Mouse (Mus musculus): Measurements from ENCODE around the gene Ccdc187. TPM values are rescaled to one million over a fixed set of nuclear protein-coding genes. Genes with fewer than 3 reads are reported as not detected.

Ccdc187 gene
- total RNA-seq, 2 experiments from 2014 or later, result 0.60 to 1.2 TPM

DNA sequence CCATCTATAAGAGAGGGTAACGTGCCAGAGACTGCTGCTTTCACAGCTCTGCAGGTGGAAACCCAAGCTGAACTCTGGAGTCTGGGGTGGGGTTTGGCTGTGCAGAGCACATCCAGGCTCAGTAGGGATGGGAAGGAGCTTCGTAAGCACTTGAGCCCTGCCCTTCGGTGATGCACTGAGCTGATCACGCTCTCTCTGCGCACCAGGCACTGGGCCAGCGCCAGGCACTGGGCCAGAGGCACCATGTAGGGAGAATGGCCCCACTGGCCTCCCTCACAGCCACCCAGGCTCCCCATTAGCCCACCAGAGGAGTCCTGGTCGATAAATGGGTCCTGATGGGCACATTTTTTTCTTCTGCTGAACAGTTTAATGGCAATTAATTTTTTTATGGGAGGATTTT is 8.6 kb downstream of the Ccdc187 start:
- DNase-seq (ENCODE audit: low spot score in 2 of 2), result no peak

- DNase-seq (ENCODE audit: low spot score in 2 of 2), result no peak
Observed at GRCm38 (mm10) chr2:26280594-26280993, 13.8 kb downstream of the Ccdc187 start.

DNA sequence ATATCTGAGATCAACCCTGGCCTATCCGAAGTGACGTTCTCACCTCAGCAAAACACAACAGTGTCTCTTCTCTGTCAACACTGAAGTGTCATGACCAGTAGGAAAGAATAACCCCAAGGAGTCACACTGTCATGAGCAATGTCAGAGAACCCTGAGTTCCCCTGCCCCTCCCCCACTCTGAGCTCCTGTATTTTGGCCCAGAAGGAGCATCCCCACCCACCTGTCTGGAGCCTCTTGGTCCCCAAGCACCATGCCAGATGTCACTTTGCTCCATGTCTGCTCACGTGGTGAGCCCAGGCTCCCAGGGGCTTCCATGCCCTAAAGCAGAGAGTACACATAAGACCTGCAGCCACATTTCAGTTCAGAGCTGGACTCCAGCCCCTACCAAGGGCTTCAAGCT is 14.6 kb downstream of the Ccdc187 start:
- no peak for DNase-seq (ENCODE audit: low spot score in 2 of 2)

- peak; percentile 51 to 81 for DNase-seq (ENCODE audit: low spot score in 2 of 2)
Observed at GRCm38 (mm10) chr2:26273611-26274010, 20.7 kb downstream of the Ccdc187 start.

GRCm38 (mm10) chr2:26268216-26268615 is 26.1 kb downstream of the Ccdc187 start:
- DNase-seq (ENCODE audit: low spot score in 2 of 2), result no peak

DNA sequence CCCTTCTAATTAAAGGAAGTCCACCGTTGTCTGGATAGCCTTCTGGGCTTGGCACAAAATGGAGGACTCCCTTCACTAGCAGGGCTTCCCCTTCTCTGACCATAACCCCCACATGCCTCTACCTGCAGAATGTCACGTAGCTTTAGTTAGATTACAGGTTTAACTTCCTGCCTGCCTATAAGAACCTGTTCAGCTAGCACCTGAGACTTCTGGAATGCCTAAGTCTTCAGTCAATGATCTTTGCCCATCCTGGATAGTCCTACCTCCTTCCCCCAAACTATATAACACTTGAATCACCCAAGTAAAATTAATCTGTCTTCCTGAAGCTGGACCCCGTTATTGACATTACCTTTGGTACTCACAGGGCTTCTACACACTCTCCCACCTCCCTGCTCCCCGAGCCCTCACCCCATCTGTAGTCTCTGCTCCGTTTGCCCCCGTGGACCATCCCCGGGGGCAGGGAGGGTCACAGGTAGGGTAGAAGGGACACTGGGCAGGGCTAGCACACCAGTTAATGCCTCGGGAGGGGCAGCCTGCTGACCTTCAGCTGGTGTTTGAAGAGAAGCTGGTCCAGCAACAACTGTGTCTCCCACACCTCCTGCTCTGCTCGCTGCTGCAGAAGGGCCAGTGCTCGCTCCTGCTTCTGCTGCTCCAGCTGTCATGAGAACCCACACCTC is 28.2 kb downstream of the Ccdc187 start:
- DNase-seq (ENCODE audit: low spot score in 2 of 2), result no peak

DNA sequence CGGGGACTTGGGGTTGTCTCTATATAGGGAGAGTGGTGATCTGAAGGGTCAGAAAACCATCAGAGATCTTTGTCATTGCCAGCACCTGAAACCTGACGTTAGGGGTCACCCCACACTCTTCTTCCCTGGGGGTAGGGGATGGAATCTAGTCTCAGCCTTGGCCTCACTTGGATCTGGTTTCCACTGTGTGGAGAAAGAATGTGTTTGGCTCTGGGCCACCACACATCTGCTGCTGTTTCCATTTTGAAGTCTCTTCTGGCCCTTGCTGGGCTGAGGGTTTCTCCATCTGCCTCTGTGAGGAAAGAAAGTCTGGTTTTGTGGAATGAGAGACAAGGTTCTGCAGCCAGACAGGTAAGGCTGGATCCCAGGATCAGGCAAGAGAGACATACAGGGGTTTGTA is 29.3 kb downstream of the Ccdc187 start:
- no peak for DNase-seq (ENCODE audit: low spot score in 2 of 2)

- DNase-seq (ENCODE audit: low spot score in 2 of 2), result no peak
Observed at GRCm38 (mm10) chr2:26264646-26265045, 29.7 kb downstream of the Ccdc187 start.

DNA sequence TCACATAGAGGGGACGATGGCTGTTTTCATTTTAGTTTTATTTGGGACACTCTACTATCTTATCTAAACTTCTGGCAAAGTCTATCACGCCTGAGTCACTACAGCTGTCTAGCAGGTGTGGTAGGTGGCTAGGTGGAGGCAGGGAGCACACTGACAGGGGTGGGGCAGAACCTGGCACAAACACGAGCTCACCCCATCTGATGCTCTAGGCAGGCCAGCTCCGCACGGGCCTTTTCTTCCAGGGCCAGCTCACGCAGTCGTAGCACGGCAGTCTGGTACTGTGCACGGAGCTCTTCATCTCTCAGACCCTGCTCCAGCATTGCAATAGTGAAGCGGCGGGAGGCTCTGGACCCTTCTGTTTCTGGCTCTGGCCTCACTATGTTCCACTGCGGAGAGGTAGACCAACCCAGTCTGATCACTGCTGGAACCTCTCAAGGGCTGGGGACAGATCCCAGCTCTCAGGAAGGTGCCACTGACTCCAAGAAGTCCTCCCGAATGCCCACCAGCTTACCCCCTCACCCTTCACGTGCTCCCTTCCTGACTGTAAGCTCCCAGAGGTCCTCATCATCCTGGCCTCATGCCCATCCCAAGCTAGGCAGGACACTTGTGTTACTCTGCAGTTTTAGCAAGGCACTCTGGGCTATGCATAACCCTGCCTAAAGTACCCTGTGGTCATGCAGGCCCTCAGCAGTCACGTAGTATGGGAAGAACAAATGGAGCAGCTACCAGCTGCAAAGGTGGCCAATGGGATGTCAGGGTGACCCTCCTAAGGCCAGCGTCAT is 36.9 kb downstream of the Ccdc187 start:
- DNase-seq (ENCODE audit: low spot score in 2 of 2), result no peak

- DNase-seq (ENCODE audit: low spot score in 2 of 2), result no peak
Observed at GRCm38 (mm10) chr2:26254816-26255215, 39.5 kb downstream of the Ccdc187 start.

- DNase-seq (ENCODE audit: low spot score in 2 of 2), result no peak
Observed at GRCm38 (mm10) chr2:26252514-26253206, 41.7 kb downstream of the Ccdc187 start.

DNA sequence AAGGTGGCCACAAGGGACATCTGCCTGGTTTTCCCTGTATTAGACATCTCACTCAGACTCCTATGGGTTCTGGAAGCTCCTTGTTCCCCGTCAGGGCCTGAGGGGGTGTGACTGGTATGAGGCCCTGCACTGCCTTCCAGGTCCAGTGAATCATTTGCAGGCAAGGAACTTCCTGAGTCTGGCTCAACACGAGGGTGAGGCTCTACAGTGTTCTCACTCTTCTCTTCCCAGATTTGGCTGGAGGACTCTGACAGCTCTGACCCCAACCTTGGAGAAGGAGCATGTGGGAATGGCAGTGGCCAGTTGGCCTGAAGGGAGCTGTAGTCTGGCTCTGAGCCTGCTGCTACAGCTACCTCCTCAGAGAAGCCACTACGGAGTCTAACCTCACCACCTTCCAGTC is 46.8 kb downstream of the Ccdc187 start:
- DNase-seq (ENCODE audit: low spot score in 2 of 2), result no peak

- DNase-seq (ENCODE audit: low spot score in 2 of 2), result no peak
Observed at GRCm38 (mm10) chr2:26240841-26241240, 53.5 kb downstream of the Ccdc187 start.

DNA sequence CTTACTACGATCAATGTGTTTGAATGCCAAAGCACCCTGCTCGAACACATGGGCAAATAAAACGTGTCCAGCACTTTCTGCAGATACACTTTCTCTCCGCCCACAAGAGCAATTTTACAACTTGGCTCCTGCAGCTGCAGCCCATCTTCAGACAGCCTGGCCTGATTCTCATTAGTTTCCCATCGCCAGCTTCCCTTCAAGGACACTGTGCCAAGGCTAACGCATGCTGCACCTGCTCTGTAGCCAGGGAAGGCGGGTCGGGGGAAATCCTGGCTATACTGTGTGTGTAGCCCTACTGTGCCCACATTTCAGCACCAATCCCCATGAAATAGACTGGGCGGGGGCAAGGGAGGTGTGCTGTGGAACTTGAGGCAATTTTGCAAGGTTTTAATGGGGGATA is 54.0 kb downstream of the Ccdc187 start:
- DNase-seq (ENCODE audit: low spot score in 2 of 2), result peak in 1 of 2 experiments; percentile 26

GRCm38 (mm10) chr2:26237290-26237782 is 57.0 kb downstream of the Ccdc187 start, which contains the start of gene Qsox2:
TSS of gene Qsox2 (minus strand) at chr2:26237525.
- DNase-seq (ENCODE audit: low spot score in 2 of 2), result peak; percentile 81 to 85

DNA sequence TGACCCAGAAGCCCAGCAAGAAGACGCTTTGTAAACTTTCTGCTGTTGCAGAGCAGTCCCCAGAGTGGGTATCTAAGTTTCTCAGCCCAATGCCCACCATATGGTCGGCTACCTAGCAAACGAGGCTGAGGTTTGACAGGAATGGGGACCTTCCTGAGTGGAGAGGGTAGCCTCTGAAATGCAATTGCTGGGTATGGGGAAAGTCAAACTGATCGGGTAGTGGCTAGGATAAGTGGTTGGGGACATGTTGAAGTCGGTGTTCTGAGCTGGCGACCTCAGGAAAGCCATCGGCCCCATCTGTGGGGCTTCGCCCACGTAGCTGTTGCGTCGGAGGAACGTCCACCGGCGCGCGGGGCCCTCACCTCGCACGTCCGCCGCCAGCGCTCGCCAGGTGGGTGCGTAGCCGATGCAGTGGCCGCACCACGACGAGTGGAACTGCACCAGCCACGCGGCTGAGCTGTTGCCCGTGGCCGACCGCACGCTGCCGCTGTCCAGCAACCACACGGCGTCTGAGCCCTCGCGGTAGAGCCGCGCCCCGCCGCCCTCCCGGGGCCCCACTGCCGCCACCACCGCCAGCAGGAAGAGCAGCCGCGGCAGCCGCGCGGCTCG is 57.6 kb downstream of the Ccdc187 start:
- no peak for DNase-seq (ENCODE audit: low spot score in 2 of 2)

- no peak for DNase-seq (ENCODE audit: low spot score in 2 of 2)
Observed at GRCm38 (mm10) chr2:26234771-26235170, 59.6 kb downstream of the Ccdc187 start.

GRCm38 (mm10) chr2:26234253-26234652 is 60.1 kb downstream of the Ccdc187 start:
- DNase-seq (ENCODE audit: low spot score in 2 of 2), result no peak

DNA sequence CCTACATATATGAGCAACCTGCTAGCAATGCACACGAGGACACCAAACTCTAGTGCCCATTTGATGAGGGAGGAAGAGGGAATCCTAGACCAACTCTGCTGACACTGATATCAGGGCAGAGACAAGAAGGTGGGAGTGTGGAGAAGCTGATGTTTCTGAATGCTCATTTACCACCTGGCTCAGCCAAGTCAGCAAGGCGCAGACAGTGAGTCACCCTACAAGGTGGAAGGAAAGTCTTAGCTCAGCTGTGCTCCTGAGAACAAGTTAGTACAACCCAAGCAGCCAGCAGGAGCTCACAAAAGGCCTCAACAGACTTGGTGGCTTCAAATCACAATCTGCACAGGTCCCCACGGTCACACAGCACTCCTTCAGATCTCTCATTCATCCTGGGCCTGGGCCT is 63.0 kb downstream of the Ccdc187 start:
- DNase-seq (ENCODE audit: low spot score in 2 of 2), result no peak

GRCm38 (mm10) chr2:26230253-26230652 is 64.1 kb downstream of the Ccdc187 start:
- no peak for DNase-seq (ENCODE audit: low spot score in 2 of 2)

DNA sequence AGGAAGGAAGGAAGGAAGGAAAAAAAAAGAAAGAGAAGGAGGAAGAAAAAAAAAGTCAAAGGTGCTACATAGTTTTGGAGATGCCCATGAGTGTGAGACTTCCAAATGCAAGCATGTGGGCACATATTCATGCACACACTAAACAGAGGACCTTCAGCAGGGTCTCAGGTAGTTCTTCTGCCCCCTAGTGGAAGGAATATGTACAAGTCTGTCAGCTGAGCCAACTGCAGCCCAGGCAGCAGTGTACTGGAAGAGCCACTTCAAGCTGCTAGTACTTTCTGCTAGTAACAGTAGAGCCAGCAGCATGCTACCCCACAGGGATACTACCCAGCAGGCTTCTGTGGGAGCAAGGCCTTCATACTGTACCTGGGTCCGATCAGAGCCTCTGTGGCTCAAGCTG is 66.6 kb downstream of the Ccdc187 start:
- peak; percentile 33 to 62 for DNase-seq (ENCODE audit: low spot score in 2 of 2)

All from layer of hippocampus, postnatal 14 days (tissue).